Mouse (Mus musculus): ENCODE data around the gene Anks6. TPM values are rescaled to one million over a fixed set of nuclear protein-coding genes. Genes with fewer than 3 reads are reported as not detected.

Gene Anks6
- total RNA-seq, 1 experiment: 0.89 TPM

DNA sequence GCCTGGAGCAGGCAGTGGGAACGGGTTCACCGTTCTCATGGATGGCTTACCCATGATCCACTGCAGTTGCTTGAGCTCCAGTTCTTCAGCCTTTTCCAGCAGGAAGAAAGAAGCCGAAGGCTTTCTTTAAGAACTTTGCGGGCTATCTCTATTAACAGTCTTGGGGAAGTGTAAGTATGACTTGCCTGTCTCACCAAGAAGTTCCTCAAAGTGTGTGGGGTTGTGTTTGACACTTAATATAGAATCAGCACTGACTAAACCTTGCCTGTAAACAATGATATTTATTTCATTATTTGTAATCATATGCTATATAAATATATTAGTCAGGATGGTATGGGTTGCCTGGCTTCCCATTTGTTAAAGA is 23.4 kb upstream of the Anks6 start:
- H3K27ac ChIP-seq (ENCODE audit: insufficient read depth, low read depth, low read length, poor library complexity, severe bottlenecking): no peak overlapping the region
- in situ Hi-C loops (cut with MboI; ENCODE audit: low sequenced_read_pairs in 2 of 2, unreplicated experiment in 2 of 2): no loop called here
- H3K36me3 ChIP-seq (ENCODE audit: control insufficient read depth, insufficient read depth, low read length, poor library complexity, severe bottlenecking): no peaks in the 10 kb centered on the region
- no peaks in the 10 kb centered on the region for H3K9me3 ChIP-seq (ENCODE audit: control insufficient read depth, insufficient read depth, low read depth, low read length)
- H3K9ac ChIP-seq (ENCODE audit: insufficient read depth, low read depth, low read length, poor library complexity, severe bottlenecking): no peak overlapping the region
- DNase-seq (ENCODE audit: low read depth, low spot score): no peak
- H3K4me3 ChIP-seq (ENCODE audit: insufficient read depth in 1 of 2, low read depth in 1 of 2, low read length in 2 of 2, poor library complexity in 1 of 2, severe bottlenecking in 1 of 2): no peak overlapping the region
- no peaks in the 10 kb centered on the region for H3K4me1 ChIP-seq (ENCODE audit: control insufficient read depth in 2 of 2, insufficient read depth in 2 of 2, low read length in 2 of 2, poor library complexity in 1 of 2)
- TF ChIP-seq HCFC1 (IDR thresholded peaks at IDR 0.05; ENCODE audit: borderline replicate concordance, insufficient read depth, low read length) (no peak), MAFK (IDR thresholded peaks at IDR 0.05; ENCODE audit: insufficient read depth, low read depth, low read length) (no peak), ZNF384 (IDR thresholded peaks at IDR 0.05; ENCODE audit: low read depth, low read length) (no peak), CHD2 (IDR thresholded peaks at IDR 0.05; ENCODE audit: low read depth, low read length) (no peak), ZC3H11A (IDR thresholded peaks at IDR 0.05; ENCODE audit: borderline replicate concordance, low read depth, low read length) (no peak)

GRCm38 (mm10) chr4:47079997-47080646 is 22.9 kb upstream of the Anks6 start:
- Histone ChIP-seq H3K27ac (ENCODE audit: insufficient read depth, low read depth, low read length, poor library complexity, severe bottlenecking) (no peak overlapping the region), H3K9ac (ENCODE audit: insufficient read depth, low read depth, low read length, poor library complexity, severe bottlenecking) (no peak overlapping the region), H3K4me1 (ENCODE audit: control insufficient read depth in 2 of 2, insufficient read depth in 2 of 2, low read length in 2 of 2, poor library complexity in 1 of 2) (no peaks in the 10 kb centered on the region), H3K4me3 (ENCODE audit: insufficient read depth in 1 of 2, low read depth in 1 of 2, low read length in 2 of 2, poor library complexity in 1 of 2, severe bottlenecking in 1 of 2) (no peak overlapping the region), H3K36me3 (ENCODE audit: control insufficient read depth, insufficient read depth, low read length, poor library complexity, severe bottlenecking) (no peaks in the 10 kb centered on the region), H3K9me3 (ENCODE audit: control insufficient read depth, insufficient read depth, low read depth, low read length) (no peaks in the 10 kb centered on the region)
- no peak for DNase-seq (ENCODE audit: low read depth, low spot score)
- in situ Hi-C loops (cut with MboI; ENCODE audit: low sequenced_read_pairs in 2 of 2, unreplicated experiment in 2 of 2): no loop called here
- no peak for TF ChIP-seq MAFK (IDR thresholded peaks at IDR 0.05; ENCODE audit: insufficient read depth, low read depth, low read length)
- no peak for TF ChIP-seq CHD2 (IDR thresholded peaks at IDR 0.05; ENCODE audit: low read depth, low read length)
- no peak for TF ChIP-seq HCFC1 (IDR thresholded peaks at IDR 0.05; ENCODE audit: borderline replicate concordance, insufficient read depth, low read length)
- TF ChIP-seq ZNF384 (IDR thresholded peaks at IDR 0.05; ENCODE audit: low read depth, low read length): no peak
- no peak for TF ChIP-seq ZC3H11A (IDR thresholded peaks at IDR 0.05; ENCODE audit: borderline replicate concordance, low read depth, low read length)

GRCm38 (mm10) chr4:47075054-47075453 is 17.8 kb upstream of the Anks6 start:
- TF ChIP-seq ZNF384 (IDR thresholded peaks at IDR 0.05; ENCODE audit: low read depth, low read length) (no peak), ZC3H11A (IDR thresholded peaks at IDR 0.05; ENCODE audit: borderline replicate concordance, low read depth, low read length) (no peak)
- H3K27ac ChIP-seq (ENCODE audit: insufficient read depth, low read depth, low read length, poor library complexity, severe bottlenecking): no peak overlapping the region
- no peak overlapping the region for H3K4me3 ChIP-seq (ENCODE audit: insufficient read depth in 1 of 2, low read depth in 1 of 2, low read length in 2 of 2, poor library complexity in 1 of 2, severe bottlenecking in 1 of 2)
- H3K9me3 ChIP-seq (ENCODE audit: control insufficient read depth, insufficient read depth, low read depth, low read length): 0 out of 2 replicates have a peak, but pooled peaks cover 2% of the 10 kb centered on the region
- no peaks in the 10 kb centered on the region for H3K36me3 ChIP-seq (ENCODE audit: control insufficient read depth, insufficient read depth, low read length, poor library complexity, severe bottlenecking)
- no peaks in the 10 kb centered on the region for H3K4me1 ChIP-seq (ENCODE audit: control insufficient read depth in 2 of 2, insufficient read depth in 2 of 2, low read length in 2 of 2, poor library complexity in 1 of 2)
- H3K9ac ChIP-seq (ENCODE audit: insufficient read depth, low read depth, low read length, poor library complexity, severe bottlenecking): no peak overlapping the region
- no peak for DNase-seq (ENCODE audit: low read depth, low spot score)
- in situ Hi-C loops (cut with MboI; ENCODE audit: low sequenced_read_pairs in 2 of 2, unreplicated experiment in 2 of 2): no loop called here

DNA sequence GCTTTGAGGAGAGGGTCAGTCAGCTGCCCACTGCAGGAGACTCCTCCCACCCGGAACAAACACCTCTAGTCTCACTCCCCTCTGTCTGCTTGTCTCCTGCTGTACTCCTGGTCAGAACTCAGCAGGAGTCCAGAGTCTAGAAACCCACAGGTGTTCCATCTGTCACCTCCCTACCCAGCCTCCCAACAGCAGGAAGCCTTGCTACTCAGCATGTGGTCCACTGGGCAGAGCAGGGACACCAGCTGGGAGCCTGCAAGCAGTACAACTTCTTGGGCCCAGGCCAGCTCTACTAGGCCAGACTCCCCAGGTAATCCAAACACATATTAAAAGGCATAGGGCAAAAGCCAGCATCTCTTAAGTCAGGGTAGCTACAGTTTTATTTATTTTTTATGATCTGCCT is 3.7 kb upstream of the Anks6 start:
- Histone ChIP-seq H3K9ac (ENCODE audit: insufficient read depth, low read depth, low read length, poor library complexity, severe bottlenecking) (no peak overlapping the region), H3K4me3 (ENCODE audit: insufficient read depth in 1 of 2, low read depth in 1 of 2, low read length in 2 of 2, poor library complexity in 1 of 2, severe bottlenecking in 1 of 2) (no peak overlapping the region), H3K36me3 (ENCODE audit: control insufficient read depth, insufficient read depth, low read length, poor library complexity, severe bottlenecking) (no peaks in the 10 kb centered on the region), H3K9me3 (ENCODE audit: control insufficient read depth, insufficient read depth, low read depth, low read length) (no peaks in the 10 kb centered on the region), H3K27ac (ENCODE audit: insufficient read depth, low read depth, low read length, poor library complexity, severe bottlenecking) (no peak overlapping the region), H3K4me1 (ENCODE audit: control insufficient read depth in 2 of 2, insufficient read depth in 2 of 2, low read length in 2 of 2, poor library complexity in 1 of 2) (no peaks in the 10 kb centered on the region)
- no peak for DNase-seq (ENCODE audit: low read depth, low spot score)
- in situ Hi-C loops (cut with MboI; ENCODE audit: low sequenced_read_pairs in 2 of 2, unreplicated experiment in 2 of 2): no loop called here
- TF ChIP-seq HCFC1 (IDR thresholded peaks at IDR 0.05; ENCODE audit: borderline replicate concordance, insufficient read depth, low read length): no peak
- TF ChIP-seq CHD2 (IDR thresholded peaks at IDR 0.05; ENCODE audit: low read depth, low read length): no peak
- TF ChIP-seq ZC3H11A (IDR thresholded peaks at IDR 0.05; ENCODE audit: borderline replicate concordance, low read depth, low read length): no peak
- TF ChIP-seq MAFK (IDR thresholded peaks at IDR 0.05; ENCODE audit: insufficient read depth, low read depth, low read length): no peak
- TF ChIP-seq ZNF384 (IDR thresholded peaks at IDR 0.05; ENCODE audit: low read depth, low read length): no peak

Data from ES-E14 (cell line).